Mouse (Mus musculus): ENCODE measurements around the gene Adgre5.

The Adgre5 gene

GRCm38 (mm10) chr8:83722631-83723030 is 18.5 kb downstream of the Adgre5 start:
- DNase-seq (ENCODE audit: low read depth) = no peak

GRCm38 (mm10) chr8:83721405-83722025 is 19.6 kb downstream of the Adgre5 start:
- DNase-seq (ENCODE audit: low read depth) = peak; percentile 52

DNA sequence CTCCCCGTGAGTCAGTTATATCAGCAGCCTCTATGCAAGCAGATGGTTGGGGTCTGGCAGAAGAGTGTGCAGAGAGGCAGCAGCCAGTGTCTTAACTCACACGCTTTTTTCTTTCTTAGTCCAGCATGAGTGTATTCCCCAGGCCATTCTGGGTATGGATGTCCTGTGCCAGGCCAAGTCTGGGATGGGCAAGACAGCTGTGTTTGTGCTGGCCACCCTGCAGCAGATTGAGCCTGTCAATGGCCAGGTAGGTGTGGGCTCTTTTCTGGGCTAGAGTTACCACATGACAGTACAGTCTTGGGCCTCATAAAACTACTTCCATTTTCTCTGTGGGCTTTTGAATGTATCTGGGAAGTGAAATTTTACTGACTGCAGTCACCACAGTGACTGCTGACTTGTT is 21.4 kb downstream of the Adgre5 start:
- no peak for DNase-seq (ENCODE audit: low read depth)

GRCm38 (mm10) chr8:83719048-83719447 is 22.1 kb downstream of the Adgre5 start:
- DNase-seq (ENCODE audit: low read depth) = no peak

DNA sequence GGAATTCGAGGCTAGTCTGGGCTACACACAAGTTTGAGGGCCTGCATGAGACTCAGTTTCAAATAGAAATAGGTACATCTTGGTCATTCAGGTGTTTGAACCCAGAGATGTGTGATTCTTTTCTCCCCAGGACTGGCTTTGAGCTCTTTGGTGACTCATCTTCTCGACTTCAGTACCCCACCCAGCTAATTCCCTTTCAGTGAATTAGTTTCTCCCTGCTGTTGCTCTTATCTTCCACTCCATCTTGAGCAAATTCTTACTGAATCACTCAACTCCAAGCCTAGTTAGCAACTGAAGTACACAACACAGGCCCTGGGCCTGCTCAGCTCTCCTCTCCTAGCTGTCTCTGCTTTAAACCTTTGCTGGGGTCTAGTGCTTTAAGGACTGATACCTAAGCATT is 24.6 kb downstream of the Adgre5 start:
- peak; percentile 73 for DNase-seq (ENCODE audit: low read depth)

- DNase-seq (ENCODE audit: low read depth) = peak; percentile 46
Observed at GRCm38 (mm10) chr8:83715771-83716170, 25.4 kb downstream of the Adgre5 start.

DNA sequence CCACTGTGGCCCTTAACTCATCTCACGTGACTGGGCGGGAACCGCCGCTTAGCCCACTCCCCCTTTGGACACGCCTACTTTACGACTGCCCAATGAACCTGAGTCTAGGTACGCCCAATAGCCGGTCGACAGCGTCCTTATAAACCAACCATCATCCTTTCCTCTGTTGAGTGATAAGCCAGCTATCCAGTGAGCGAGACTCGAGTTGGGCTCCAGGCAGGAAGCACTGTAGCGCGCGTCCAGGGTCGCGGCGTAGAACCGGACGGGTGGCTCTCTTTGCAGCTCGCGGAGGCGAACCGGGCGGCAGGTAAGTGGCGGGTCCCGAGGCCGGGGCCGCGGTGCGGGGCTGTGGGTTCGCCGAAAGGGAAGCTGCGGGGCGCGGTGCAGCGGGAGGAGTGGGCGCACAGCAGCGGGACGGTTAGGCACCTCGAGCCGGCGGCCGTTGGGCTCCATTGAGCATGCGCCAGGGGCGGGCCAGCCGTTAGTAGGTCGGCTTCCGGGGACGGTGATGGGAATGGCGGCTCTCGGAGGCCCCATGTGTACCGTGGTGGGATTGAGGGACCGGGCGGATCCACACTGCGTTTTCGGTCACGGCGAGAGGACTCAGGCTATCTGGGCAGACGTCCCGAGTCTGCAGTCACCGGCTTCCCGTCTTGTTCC is 26.0 kb downstream of the Adgre5 start, which contains the start of gene Ddx39:
Gene Ddx39 (plus strand): TSS at position 147 of the 660 bp plus-strand sequence.
- peak; percentile 100 for DNase-seq (ENCODE audit: low read depth)

- no peak for DNase-seq (ENCODE audit: low read depth)
Observed at GRCm38 (mm10) chr8:83714676-83715030, 26.5 kb downstream of the Adgre5 start.

DNA sequence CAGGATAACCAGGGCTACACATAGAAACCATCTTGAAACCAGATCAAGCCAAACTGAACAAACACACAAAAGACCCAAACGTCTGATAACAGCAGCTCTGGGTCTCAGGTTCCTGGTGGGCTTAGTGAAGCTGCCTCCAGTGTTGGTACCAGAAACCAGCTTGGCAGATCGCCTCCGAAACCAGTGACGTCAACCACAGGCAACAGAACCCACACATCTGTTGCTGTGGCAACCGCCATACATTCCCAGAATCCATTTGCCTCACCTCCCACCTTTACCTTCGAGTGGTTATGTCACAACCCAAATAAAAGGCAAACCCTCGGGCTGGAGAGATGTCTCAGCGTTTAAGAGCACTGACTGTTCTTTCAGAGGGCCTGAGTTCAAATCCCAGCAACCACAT is 33.6 kb downstream of the Adgre5 start:
- DNase-seq (ENCODE audit: low read depth) = no peak

DNA sequence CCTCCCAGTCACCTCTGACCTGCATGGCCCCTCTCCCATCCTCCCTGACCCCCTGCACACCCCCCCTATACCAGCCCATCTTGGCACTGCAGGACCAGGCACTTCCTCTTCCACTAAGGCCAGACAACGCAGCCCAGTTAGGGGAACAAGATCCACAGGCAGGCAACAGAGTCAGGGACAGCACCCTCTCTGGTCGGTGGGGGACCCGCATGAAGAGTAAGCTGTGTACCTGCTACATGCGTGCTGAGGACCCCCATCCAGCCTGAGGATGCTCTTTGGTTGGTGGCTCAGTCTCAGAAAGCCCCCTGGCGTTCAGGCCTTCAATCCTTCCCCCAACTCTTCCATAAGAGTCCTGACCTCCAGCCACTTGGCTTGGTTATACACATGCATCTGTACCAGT is 34.7 kb downstream of the Adgre5 start:
- DNase-seq (ENCODE audit: low read depth) = no peak

DNA sequence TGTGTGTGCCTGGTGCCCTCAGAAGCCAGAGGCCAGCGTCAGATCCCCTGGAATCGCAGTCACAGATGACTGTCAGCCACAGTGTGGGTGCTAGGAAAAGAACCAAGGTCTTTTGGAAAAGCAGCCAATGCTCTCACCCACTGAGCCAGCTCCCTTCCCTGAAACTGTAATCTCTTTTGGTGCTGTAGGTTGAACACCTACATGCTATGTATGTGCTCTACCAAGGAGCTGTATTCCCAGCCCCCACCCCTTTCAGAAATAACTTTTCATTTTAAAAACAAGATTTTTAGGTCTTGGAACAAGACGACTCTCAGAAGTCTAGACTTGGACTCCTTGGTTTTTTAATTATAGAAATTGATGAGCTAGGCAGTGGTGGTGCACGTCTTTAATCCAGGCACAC is 37.7 kb downstream of the Adgre5 start:
- DNase-seq (ENCODE audit: low read depth) = no peak

- DNase-seq (ENCODE audit: low read depth) = no peak
Observed at GRCm38 (mm10) chr8:83700423-83701085, 40.6 kb downstream of the Adgre5 start.

DNA sequence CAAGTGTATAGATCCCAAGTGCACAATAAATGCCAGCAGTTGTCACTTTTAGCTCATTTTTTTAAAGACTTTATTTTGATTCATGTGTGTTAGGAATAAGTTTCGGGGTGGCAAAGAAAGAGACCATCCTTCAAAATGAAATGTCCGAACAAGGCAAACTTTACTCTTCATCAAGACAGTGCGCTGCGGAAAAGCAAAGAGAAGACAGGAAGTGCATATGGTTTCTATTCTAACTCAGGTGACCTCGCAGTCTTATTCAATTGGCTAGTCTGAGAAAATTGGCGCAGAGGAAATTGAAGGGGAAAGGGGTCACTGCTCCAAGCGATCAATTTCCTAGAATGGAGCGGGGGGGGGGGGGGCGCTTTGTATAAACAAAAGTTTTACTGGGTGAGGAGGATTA is 41.6 kb downstream of the Adgre5 start:
- peak; percentile 76 for DNase-seq (ENCODE audit: low read depth)

DNA sequence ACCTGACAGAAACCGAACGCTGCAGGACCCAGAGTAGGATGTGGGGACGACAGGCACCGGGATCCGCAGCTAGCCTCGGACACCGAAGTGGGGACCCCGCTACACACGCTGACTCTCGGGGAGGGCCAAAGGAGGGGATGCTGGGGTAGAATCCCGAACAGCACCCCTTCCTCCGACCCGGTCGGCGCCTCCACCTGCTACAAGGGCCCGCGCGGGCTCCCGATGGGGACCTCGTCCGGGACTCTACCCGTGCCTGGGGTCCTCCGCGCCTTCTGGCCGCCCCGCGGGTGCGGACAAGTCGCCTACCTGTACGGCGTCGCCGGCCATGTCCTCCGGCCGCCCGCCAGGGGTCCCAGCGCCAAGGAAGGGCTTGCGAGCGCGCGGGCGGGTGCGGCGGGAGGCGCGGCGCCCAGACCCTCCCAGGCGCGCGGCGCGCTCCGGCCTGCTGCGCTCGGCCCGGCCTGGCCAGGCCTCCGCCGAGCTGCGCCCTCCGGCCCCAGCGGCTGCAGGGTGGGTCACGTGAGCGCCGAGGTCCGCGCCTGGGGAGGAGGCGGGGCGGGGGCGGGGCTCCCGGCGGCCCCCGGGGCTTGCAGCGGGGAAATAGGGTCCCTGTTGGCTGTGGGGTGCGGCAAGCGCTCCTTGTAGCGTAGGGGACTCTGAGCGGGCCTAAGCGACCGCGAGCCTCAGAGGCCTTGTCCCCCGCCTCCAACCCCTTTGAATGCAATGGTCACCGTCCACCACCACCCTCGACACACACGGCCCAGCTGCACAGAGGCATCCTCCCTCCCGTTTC is 42.3 kb downstream of the Adgre5 start, which contains the start of gene Pkn1:
Gene Pkn1 (minus strand): TSS at position 519 of the 793 bp plus-strand sequence.
- peak; percentile 87 for DNase-seq (ENCODE audit: low read depth)

GRCm38 (mm10) chr8:83698291-83698660 is 42.9 kb downstream of the Adgre5 start:
- DNase-seq (ENCODE audit: low read depth) = peak; percentile 69

DNA sequence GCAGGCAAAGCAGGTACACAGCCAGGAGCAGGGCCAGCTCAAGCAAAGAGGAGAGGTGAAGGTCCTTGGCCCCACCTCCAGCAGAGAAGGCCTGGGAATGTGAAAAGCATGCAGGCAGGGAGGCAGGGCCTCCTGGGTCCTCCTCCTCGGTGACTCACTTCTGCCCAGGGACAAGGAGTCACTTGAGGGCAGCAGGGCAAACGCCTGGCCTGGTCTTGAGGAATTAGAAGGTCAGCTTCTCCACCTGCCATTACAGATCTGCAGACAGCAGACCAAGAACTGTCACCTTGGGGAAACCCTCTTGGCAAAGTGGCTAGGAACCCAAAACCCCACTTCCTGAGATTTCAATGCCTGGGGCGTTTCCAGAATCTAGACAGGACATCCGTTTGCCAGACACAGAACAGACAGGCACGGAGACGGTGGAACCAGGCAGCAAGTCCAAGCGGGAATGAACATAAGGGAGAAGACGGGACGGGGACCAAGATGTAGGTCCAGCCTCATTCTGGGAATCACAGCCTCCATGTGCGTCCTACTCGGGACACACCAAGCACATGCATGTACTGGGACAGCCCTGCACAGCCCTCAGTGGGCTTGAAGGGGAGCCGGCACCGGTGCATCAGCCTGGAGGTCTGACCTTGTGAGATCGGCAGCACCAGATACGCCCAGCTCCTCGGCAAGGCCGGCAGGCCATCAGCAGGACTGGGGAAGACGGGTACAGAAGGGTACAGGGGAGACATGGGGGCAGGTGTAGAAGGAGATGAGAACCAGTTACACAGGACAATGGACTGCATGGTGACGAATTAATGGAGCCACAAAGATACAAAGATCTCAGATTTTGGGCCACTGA is 43.5 kb downstream of the Adgre5 start:
- peak; percentile 79 for DNase-seq (ENCODE audit: low read depth)

GRCm38 (mm10) chr8:83695351-83696106 is 45.6 kb downstream of the Adgre5 start:
- peak; percentile 69 for DNase-seq (ENCODE audit: low read depth)

DNA sequence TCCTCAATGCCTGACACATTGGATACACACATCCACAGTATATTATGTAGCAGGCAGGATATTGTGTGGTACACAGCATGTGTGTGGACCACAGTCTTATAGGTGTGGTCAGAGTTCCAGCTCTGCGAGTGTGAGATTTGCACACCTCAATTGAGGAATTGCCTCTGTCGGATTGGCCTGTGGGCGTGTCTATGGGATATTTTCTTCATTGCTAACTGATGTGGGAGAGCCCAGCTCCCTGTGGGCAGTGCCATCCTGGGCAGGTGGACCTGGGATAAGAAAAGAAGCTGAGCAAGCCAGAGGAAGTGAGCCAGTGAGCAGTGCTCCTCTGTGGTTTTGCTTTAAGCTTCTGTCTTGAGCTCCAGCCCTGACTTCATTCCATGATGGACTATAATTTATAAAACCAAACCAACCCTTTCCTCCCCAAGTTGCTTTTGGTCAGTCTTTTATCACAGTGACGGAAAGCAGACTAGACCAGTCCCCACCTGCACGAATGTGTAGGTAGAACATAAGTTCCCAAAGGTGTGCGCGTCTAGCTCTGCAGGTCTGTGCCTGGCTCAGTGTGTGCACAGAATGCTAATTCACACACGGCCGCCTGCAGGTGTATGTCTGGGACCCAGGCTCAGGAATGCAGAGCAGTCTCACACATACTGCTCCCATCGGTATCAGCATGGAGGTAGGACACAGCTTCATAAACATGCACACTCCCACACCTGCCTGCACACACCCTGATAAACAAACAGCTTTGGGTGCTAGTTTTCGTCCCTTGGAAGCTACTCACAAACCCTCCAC is 46.6 kb downstream of the Adgre5 start:
- peak; percentile 27 for DNase-seq (ENCODE audit: low read depth)

- DNase-seq (ENCODE audit: low read depth) = peak; percentile 52
Observed at GRCm38 (mm10) chr8:83693609-83694236, 47.4 kb downstream of the Adgre5 start.
